Comparison of ENCODE assay signal across 19 mouse cellular contexts in genomic region chr9:123271552-123271951, GRCm38 (mm10). TPM values are rescaled to one million over a fixed set of nuclear protein-coding genes. Genes with fewer than 3 reads are reported as not detected.
A peak's percentile ranks its signal among the peaks of the same experiment; 100 is the strongest.
DNase-seq lines count a peak whose midpoint lies in the region; ATAC-seq and TF ChIP-seq lines count a peak whose summit lies in the region.
"Had no signal": no experiment of that assay in that cellular context is flagged by ENCODE, and none has a peak within 500 bp of the region (broad histone marks: within the 10 kb centered on the region; RNA-seq: fewer than 3 reads in every experiment).

No protein-coding gene starts in this region.

- 29% methylated on average over 4 of the region's 4 CpGs for WGBS in thymus, adult 2 months

- no peak for TF ChIP-seq POLR2A in thymus, adult 2 months (IDR thresholded peaks at IDR 0.05; ENCODE audit: control insufficient read depth, extremely low read depth, insufficient read depth, low read length, poor library complexity)

- ATAC-seq in CD4-positive, CD25-positive, alpha-beta regulatory T cell, adult 4 months, result peak; percentile 70
- ATAC-seq: forebrain, embryonic 16.5 days had no signal

- no peak for DNase-seq in thymus, adult 2 months
- DNase-seq in thymus, postnatal 10 days (ENCODE audit: low spot score in 2 of 2), result no peak
- DNase-seq in induced T-regulatory cell, adult 2 months (ENCODE audit: low read depth), result peak; percentile 53
- DNase-seq in spleen, postnatal 36 days (ENCODE audit: low spot score in 2 of 2), result no peak
- no peak for DNase-seq in left cerebral cortex, adult 9 months (ENCODE audit: low spot score in 2 of 2)
- DNase-seq: adrenal gland, postnatal 10 days; cerebellum, adult 11 months; cerebellum, adult 8-10 months; cerebellum, postnatal 25 days; gastrocnemius, postnatal 10 days; heart, adult 2 months had no signal

- no peaks in the 10 kb centered on the region for H3K36me3 ChIP-seq in thymus, adult 2 months (ENCODE audit: control insufficient read depth, insufficient read depth, low read length)
- H3K36me3 ChIP-seq: embryonic facial prominence, embryonic 13.5 days; forebrain, embryonic 12.5 days; heart, embryonic 12.5 days; hindbrain, embryonic 10.5 days had no signal

- no peak overlapping the region for H3K4me3 ChIP-seq in thymus, adult 2 months (ENCODE audit: control insufficient read depth, insufficient read depth, low read length)
- H3K4me3 ChIP-seq: embryonic facial prominence, embryonic 13.5 days; forebrain, embryonic 12.5 days; heart, adult 2 months; heart, embryonic 12.5 days; hindbrain, embryonic 10.5 days had no signal

- H3K27me3 ChIP-seq in thymus, adult 2 months (ENCODE audit: control insufficient read depth, insufficient read depth, low read length), result no peaks in the 10 kb centered on the region
- H3K27me3 ChIP-seq: CH12.LX; embryonic facial prominence, embryonic 13.5 days; forebrain, embryonic 12.5 days; heart, embryonic 12.5 days had no signal

- peak overlapping the region; percentile 24 for H3K27ac ChIP-seq in thymus, adult 2 months (ENCODE audit: control insufficient read depth, insufficient read depth, low read length)
- H3K27ac ChIP-seq: embryonic facial prominence, embryonic 13.5 days; forebrain, embryonic 12.5 days; heart, adult 2 months; hindbrain, embryonic 10.5 days; hindbrain, embryonic 14.5 days had no signal

- peaks cover 7% of the 10 kb centered on the region; the same call in 1 of the 2 replicates for H3K4me1 ChIP-seq in thymus, adult 2 months (replicated peaks; ENCODE audit: control insufficient read depth, insufficient read depth, low read length)
- H3K4me1 ChIP-seq: embryonic facial prominence, embryonic 13.5 days; forebrain, embryonic 12.5 days; heart, embryonic 12.5 days; hindbrain, embryonic 10.5 days had no signal

- no peak for TF ChIP-seq CTCF in thymus, adult 2 months (IDR thresholded peaks at IDR 0.05; ENCODE audit: borderline replicate concordance, control insufficient read depth, extremely low read depth, insufficient read depth, low read length, poor library complexity)

RNA-seq across cellular contexts. Expression of gene Tmem158, which starts 11.0 kb away (rescaled TPM):
- 14.1 and 22.0 TPM in 2 replicates for polyA plus RNA-seq in thymus, adult 2 months (2012; rRNA removed)
- 1 to 10 TPM in 1 of 2 experiments, not detected in 1; 1.0 TPM for polyA plus RNA-seq in CD4-positive, CD25-positive, alpha-beta regulatory T cell, adult 4 months (2017; shearing (Covaris generic))

RNA-seq across cellular contexts. Expression of gene Cdcp1, which starts 55.7 kb away (rescaled TPM):
- polyA plus RNA-seq in thymus, adult 2 months (2012; rRNA removed), result 8.3 and 10.3 TPM in 2 replicates
- polyA plus RNA-seq in CD4-positive, CD25-positive, alpha-beta regulatory T cell, adult 4 months (2017; shearing (Covaris generic)), result 1 to 10 TPM; 3.1 to 4.6 TPM
